In the genomic region with DNA sequence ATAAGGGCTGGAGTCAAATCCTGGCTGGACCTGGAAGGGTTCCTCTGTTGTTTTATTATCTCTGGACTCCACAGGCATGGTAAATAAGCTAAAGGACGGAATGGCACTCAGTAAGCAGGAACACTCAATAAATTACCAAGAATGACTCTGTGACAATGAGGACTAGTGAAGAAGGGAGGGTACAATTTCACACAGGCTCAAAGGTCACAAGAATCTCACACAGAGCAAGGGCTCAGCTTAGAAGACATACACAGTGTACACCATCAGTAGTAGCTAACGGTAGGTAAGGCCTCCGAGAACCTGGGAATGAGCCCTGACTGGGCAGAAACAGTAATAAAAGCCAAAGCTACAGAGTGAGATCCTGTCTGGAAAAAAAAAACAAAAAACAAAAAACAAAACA, we compare ENCODE assay signal across 26 mouse cellular contexts. TPM values are rescaled to one million over a fixed set of nuclear protein-coding genes. Genes with fewer than 3 reads are reported as not detected.
DNase-seq lines count a peak whose midpoint lies in the region; ATAC-seq and TF ChIP-seq lines count a peak whose summit lies in the region.
"Had no signal": no experiment of that assay in that cellular context is flagged by ENCODE, and none has a peak within 500 bp of the region (broad histone marks: within the 10 kb centered on the region; RNA-seq: fewer than 3 reads in every experiment).

No protein-coding gene starts in this region.

- WGBS in kidney, embryonic 14.5 days = 36% methylated on average over 3 of the region's 3 CpGs
- WGBS in liver, embryonic 13.5 days (ENCODE audit: insufficient replicate concordance) = 81% methylated on average over 3 of the region's 3 CpGs
- 77% methylated on average over 3 of the region's 3 CpGs for WGBS in liver, postnatal 0 days (ENCODE audit: insufficient replicate concordance)
- 63% methylated on average over 3 of the region's 3 CpGs for WGBS in intestine, embryonic 16.5 days

- H3K27ac ChIP-seq in kidney, embryonic 14.5 days (ENCODE audit: low read depth, low read length) = no peak overlapping the region
- H3K27ac ChIP-seq in liver, embryonic 13.5 days = peak overlapping the region; percentile 95
- H3K27ac ChIP-seq in liver, postnatal 0 days (ENCODE audit: low read depth) = no peak overlapping the region; the same call in 1 of the 2 replicates
- H3K27ac ChIP-seq in intestine, embryonic 16.5 days (ENCODE audit: low read length) = no peak overlapping the region
- H3K27ac ChIP-seq: gastrocnemius, adult 2 months; heart, adult 2 months; hindbrain, embryonic 13.5 days; lung, embryonic 15.5 days; neural tube, embryonic 12.5 days; stomach, postnatal 0 days had no signal

- no peaks in the 10 kb centered on the region for H3K36me3 ChIP-seq in kidney, embryonic 14.5 days (ENCODE audit: control insufficient read depth, insufficient read depth, low read length)
- H3K36me3 ChIP-seq in liver, embryonic 13.5 days = no peaks in the 10 kb centered on the region
- no peaks in the 10 kb centered on the region for H3K36me3 ChIP-seq in liver, postnatal 0 days (replicated peaks; ENCODE audit: insufficient read depth, low read length)
- no peaks in the 10 kb centered on the region for H3K36me3 ChIP-seq in intestine, embryonic 16.5 days (ENCODE audit: control insufficient read depth, insufficient read depth, low read length)
- H3K36me3 ChIP-seq: heart, embryonic 12.5 days; hindbrain, embryonic 13.5 days; lung, embryonic 15.5 days; neural tube, embryonic 12.5 days had no signal

- no peak for TF ChIP-seq CTCF in liver, postnatal 0 days (IDR thresholded peaks at IDR 0.05; ENCODE audit: low read depth)

- TF ChIP-seq EP300 in liver, postnatal 0 days (IDR thresholded peaks at IDR 0.05; ENCODE audit: low read depth) = no peak

- no peak overlapping the region for H3K9ac ChIP-seq in kidney, embryonic 14.5 days (ENCODE audit: low read depth, low read length)
- 0 out of 2 replicates have a peak overlapping the region, but pooled peaks have one; percentile 8 for H3K9ac ChIP-seq in liver, embryonic 13.5 days
- H3K9ac ChIP-seq in liver, postnatal 0 days (replicated peaks) = no peak overlapping the region
- no peak overlapping the region for H3K9ac ChIP-seq in intestine, embryonic 16.5 days (ENCODE audit: low read depth, low read length)
- H3K9ac ChIP-seq: heart, embryonic 12.5 days; hindbrain, embryonic 13.5 days; lung, embryonic 15.5 days; neural tube, embryonic 12.5 days had no signal

- peaks cover 11% of the 10 kb centered on the region; the same call in 1 of the 2 replicates for H3K4me1 ChIP-seq in kidney, embryonic 14.5 days (ENCODE audit: control insufficient read depth, insufficient read depth, low read length)
- H3K4me1 ChIP-seq in liver, embryonic 13.5 days (replicated peaks) = peaks cover 87% of the 10 kb centered on the region
- H3K4me1 ChIP-seq in liver, postnatal 0 days (ENCODE audit: insufficient read depth) = peaks cover 42% of the 10 kb centered on the region
- peaks cover 23% of the 10 kb centered on the region for H3K4me1 ChIP-seq in intestine, embryonic 16.5 days (ENCODE audit: control insufficient read depth, insufficient read depth, low read length)

- peak; percentile 29; the same call in 1 of the 2 replicates for ATAC-seq in kidney, embryonic 14.5 days (ENCODE audit: low FRiP score, low TSS enrichment)
- no peak for ATAC-seq in liver, embryonic 13.5 days (ENCODE audit: low read depth)
- no peak for ATAC-seq in liver, postnatal 0 days
- peak; percentile 69 for ATAC-seq in intestine, embryonic 16.5 days
- ATAC-seq: forebrain, embryonic 16.5 days; midbrain, embryonic 16.5 days; Patski had no signal

- H3K4me3 ChIP-seq in kidney, embryonic 14.5 days (ENCODE audit: low read length) = no peak overlapping the region
- no peak overlapping the region for H3K4me3 ChIP-seq in liver, embryonic 13.5 days (replicated peaks)
- no peak overlapping the region for H3K4me3 ChIP-seq in liver, postnatal 0 days (ENCODE audit: low read depth, low read length)
- no peak overlapping the region for H3K4me3 ChIP-seq in intestine, embryonic 16.5 days (ENCODE audit: low read length)
- H3K4me3 ChIP-seq: gastrocnemius, adult 2 months; heart, adult 2 months; heart, embryonic 12.5 days; hindbrain, embryonic 13.5 days; lung, embryonic 15.5 days; neural tube, embryonic 12.5 days had no signal

- no peak overlapping the region for H3K4me2 ChIP-seq in kidney, embryonic 14.5 days (replicated peaks; ENCODE audit: low read depth, low read length)
- no peak overlapping the region for H3K4me2 ChIP-seq in liver, embryonic 13.5 days
- H3K4me2 ChIP-seq in liver, postnatal 0 days (ENCODE audit: low read depth, low read length) = no peak overlapping the region
- H3K4me2 ChIP-seq in intestine, embryonic 16.5 days (ENCODE audit: low read depth, low read length) = no peak overlapping the region
- H3K4me2 ChIP-seq: heart, embryonic 12.5 days; hindbrain, embryonic 13.5 days; lung, embryonic 15.5 days; midbrain, embryonic 11.5 days; neural tube, embryonic 12.5 days had no signal

- no peak for DNase-seq in kidney, adult 11 months
- DNase-seq in liver, embryonic 13.5 days = no peak
- DNase-seq in liver, postnatal 0 days = no peak
- DNase-seq in layer of hippocampus, postnatal 14 days (ENCODE audit: low spot score in 2 of 2) = no peak
- no peak for DNase-seq in left cerebral cortex, postnatal 4 days
- DNase-seq: adrenal gland, postnatal 14 days; cerebellum, adult 11-12 months; cerebellum, adult 9-11 months; gastrocnemius, adult 2 months; heart, adult 2 months; heart, postnatal 4 days; layer of hippocampus, postnatal 36 days; right cerebral cortex, postnatal 4 days; thymus, adult 18-20 months; thymus, postnatal 25 days had no signal

- H3K27me3 ChIP-seq in kidney, embryonic 14.5 days (ENCODE audit: control insufficient read depth, insufficient read depth, low read length) = no peaks in the 10 kb centered on the region
- no peaks in the 10 kb centered on the region for H3K27me3 ChIP-seq in liver, embryonic 13.5 days
- H3K27me3 ChIP-seq in liver, postnatal 0 days (ENCODE audit: insufficient read depth, low read length) = no peaks in the 10 kb centered on the region
- no peaks in the 10 kb centered on the region for H3K27me3 ChIP-seq in intestine, embryonic 16.5 days (replicated peaks; ENCODE audit: control insufficient read depth, insufficient read depth, low read length)
- H3K27me3 ChIP-seq: heart, embryonic 12.5 days; hindbrain, embryonic 13.5 days; lung, embryonic 15.5 days; neural tube, embryonic 12.5 days; Patski had no signal

- intact Hi-C loops in left cerebral cortex, postnatal 4 days (cut with DNase I) = loop anchor here (10.0 kb wide), 1 partner anchor 175 kb away; no protein-coding TSS in a partner anchor

- no peaks in the 10 kb centered on the region for H3K9me3 ChIP-seq in kidney, embryonic 14.5 days (ENCODE audit: control insufficient read depth, low read length)
- no peaks in the 10 kb centered on the region for H3K9me3 ChIP-seq in liver, embryonic 13.5 days (replicated peaks)
- H3K9me3 ChIP-seq in liver, postnatal 0 days (ENCODE audit: low read length) = no peaks in the 10 kb centered on the region
- H3K9me3 ChIP-seq in intestine, embryonic 16.5 days (ENCODE audit: control insufficient read depth, low read length) = no peaks in the 10 kb centered on the region
- H3K9me3 ChIP-seq: heart, embryonic 12.5 days; hindbrain, embryonic 13.5 days; lung, embryonic 15.5 days; neural tube, embryonic 12.5 days had no signal

RNA-seq across cellular contexts. Expression of gene Zfp704, which starts 29.8 kb away (rescaled TPM):
- polyA plus RNA-seq in kidney, embryonic 14.5 days (2014; fragmentation: Nextera tagmentation; extraction: Ambion mirVana) = 11.7 and 14.8 TPM in 2 replicates
- 0.98 and 1.2 TPM in 2 replicates for polyA plus RNA-seq in liver, embryonic 13.5 days (2015; fragmentation: Nextera tagmentation; extraction: Ambion mirVana)
- polyA plus RNA-seq in liver, postnatal 0 days (2015; fragmentation: Nextera tagmentation; extraction: Ambion mirVana) = 0.94 and 0.95 TPM in 2 replicates
- polyA plus RNA-seq in intestine, embryonic 16.5 days (2015; fragmentation: Nextera tagmentation; extraction: Ambion mirVana) = 4.4 and 4.7 TPM in 2 replicates
- total RNA-seq in layer of hippocampus, postnatal 14 days (2021) = 10 to 100 TPM; 38.3 to 38.9 TPM
- total RNA-seq in left cerebral cortex, postnatal 4 days (2021) = 10 to 100 TPM; 90.2 to 96.4 TPM

Comparison
In these comparisons a context has a peak if more than half of its experiments do, and no peak if none do; other contexts are left out.
1. ATAC-seq: peak in kidney, embryonic 14.5 days (single experiment) and intestine, embryonic 16.5 days (single experiment); none in liver, embryonic 13.5 days (single experiment) and liver, postnatal 0 days (single experiment).